Mouse (Mus musculus) ES-Bruce4 (cell line): Measurements from ENCODE around the gene Suclg1.

Experiments
- CTCF ChIP-seq: IDR thresholded peaks from one replicate; pipeline ENCODE4 v1.8.1; 2011; ENCODE audit warnings: low read depth, low read length
- EP300 ChIP-seq: IDR thresholded peaks from 2 replicates; pipeline ENCODE4 v1.6.1; 2011; ENCODE audit warnings: low read depth, low read length; ENCODE audit not compliant: insufficient read depth
- POLR2A ChIP-seq: IDR thresholded peaks from one replicate; pipeline ENCODE4 v1.8.1; 2011; ENCODE audit warnings: low read length; ENCODE audit not compliant: insufficient read depth

DNA sequence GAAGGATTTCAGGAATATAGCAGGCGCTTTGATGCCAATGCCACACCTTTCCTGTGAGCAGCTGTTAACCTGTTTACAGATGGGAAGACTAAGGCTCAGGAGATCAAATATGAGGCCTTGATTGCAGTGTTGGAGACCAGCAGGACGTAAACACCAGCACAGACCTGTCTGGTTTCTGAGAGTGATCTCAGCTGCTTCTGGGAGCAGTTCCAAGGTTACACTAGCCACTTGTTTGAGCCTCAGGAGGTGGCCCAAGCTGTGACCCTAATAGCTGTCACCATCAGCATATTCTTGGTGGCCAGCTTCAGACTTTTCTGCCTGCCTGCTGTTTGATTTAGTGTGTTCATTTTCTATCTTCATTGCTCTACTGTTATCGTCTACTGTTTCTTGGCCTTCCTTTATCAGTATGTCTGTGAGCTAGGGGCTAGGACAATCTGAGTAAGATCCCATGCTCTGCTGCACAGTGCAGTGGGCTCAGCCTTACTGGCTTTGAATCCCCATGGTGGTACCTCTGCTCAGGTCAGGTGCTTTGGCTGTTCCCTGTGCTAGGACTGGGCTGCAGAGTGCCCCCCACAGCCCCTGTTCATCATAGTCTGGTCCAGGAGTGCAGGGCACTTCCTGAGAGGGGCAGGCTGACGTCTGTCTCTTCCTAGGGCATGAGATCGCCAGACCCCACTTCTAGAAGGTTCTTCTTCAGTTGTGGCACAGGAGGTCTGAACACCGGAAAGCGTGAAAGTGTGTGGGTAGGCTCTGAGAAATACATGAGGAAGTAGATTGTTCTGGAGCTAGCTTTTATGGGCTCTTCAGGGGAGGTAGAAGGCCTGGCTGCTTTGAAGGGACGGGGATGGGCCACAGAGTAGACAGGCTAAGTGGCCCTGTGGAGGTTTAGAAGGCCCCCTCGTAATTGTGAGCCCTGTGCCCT is 6.4 kb downstream of the Suclg1 start:
- TF ChIP-seq CTCF (no peak), POLR2A (no peak), EP300 (no peak)
